Mouse (Mus musculus) brain, embryonic 18.5 days (tissue): ENCODE measurements around the gene Adora2a.
"Not testable (repeated sequence)": the region's sequence is repeated elsewhere in the genome, so short reads cannot be mapped to it uniquely, and the experiment has no call there.

Experiments
- DNase-seq: peaks from one replicate; pipeline ENCODE4 v3.0.0-alpha.2; 2012; ENCODE audit warnings: low read depth, low spot score

Gene Adora2a

DNA sequence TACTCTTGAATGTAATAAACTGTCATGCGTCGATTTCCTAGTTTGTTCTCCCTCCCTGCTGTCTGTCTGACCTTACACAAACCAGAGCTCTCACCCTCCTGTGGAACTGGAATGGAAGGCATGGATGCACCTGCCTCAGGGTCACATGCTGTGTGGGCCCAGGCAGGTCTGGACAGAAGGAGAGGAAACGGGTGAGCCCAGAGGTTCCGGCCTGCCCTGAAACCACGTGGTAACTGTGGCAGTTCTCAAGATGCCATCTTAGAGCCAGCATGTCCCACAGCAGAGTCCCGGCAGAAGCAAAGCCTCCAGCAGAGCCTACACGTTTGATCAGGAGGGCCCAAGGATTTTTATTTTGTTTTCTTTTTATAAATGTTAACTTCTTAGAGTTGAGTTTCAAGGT lies 4.3 kb upstream of the Adora2a start:
- DNase-seq = no peak

DNA sequence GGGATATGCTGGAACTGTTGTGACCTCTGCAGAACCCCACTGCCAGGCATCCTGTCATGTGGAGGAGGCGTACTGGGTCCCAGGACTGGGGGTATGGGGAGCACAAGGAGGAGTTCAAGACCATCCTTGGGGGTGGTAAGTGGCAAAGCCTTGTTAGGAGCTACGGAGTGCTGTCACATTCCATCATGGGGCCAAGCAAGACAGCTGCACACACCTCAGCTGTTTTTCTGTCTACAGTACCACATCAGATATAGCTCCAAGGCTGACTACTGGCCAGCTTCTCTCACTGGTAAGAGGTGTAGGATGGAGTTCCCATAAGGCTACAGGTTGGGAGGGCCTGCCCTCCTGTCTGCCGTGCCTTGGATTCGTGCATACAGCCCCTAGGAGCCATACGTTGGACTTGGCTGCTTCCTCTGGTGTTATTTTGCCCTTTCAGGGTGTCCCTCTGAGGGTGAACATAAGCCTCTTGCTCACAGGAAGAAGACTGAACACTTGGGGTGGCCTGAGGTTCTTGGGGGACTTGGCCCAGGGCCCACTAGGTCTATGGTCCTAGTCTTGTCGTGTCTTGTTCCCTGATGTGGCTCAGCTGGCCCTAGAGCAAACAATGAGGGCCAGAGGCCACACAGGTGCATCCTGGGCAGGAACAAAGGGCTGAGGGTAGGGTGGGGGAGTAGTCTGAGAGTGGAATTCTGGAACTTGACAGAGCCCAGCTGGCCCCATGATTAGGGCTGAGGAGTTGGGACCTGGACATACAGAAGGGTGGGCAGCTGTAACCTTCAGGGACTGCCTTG lies 2.3 kb upstream of the Adora2a start:
- no peak for DNase-seq

DNA sequence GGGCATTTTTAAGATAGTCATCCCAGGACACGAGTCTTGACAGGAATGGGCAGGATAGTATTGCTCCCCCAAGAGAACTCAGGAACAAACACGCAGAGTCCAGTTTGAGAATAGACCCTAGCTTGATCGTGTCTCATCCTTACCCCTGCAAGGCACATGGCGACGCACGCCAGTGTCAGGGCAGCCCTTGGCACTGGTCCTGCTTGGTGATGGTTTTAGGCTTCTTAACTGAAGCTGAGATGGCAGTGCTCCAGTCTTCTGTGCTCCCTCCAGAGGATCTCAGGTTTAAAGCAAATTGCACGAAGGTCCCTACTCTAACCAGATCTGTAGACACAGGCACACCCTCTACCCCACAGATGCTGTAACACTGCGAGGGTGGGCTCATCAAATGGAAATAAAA lies 921 bp upstream of the Adora2a start:
- DNase-seq = no peak

DNA sequence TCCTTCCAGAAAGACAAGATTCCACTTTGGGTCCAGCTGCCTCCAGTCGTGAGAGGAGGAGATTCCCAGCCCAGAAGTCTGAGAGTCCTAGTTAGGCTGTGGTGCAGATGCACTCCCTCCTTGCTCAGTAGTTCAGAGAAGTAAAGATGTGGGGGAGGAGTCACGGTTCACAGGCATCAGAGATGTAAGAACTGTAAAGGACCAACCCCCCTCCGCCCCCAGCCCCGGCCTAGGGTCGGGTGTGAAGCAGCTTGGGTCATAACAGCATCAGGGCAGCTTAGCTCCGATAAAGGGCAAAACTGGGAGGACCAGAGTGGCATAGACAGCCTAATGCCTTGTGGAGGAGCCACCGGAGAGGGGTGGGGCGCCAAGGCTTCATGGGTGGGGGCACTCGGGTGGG lies 205 bp upstream of the Adora2a start:
- no peak for DNase-seq

DNA sequence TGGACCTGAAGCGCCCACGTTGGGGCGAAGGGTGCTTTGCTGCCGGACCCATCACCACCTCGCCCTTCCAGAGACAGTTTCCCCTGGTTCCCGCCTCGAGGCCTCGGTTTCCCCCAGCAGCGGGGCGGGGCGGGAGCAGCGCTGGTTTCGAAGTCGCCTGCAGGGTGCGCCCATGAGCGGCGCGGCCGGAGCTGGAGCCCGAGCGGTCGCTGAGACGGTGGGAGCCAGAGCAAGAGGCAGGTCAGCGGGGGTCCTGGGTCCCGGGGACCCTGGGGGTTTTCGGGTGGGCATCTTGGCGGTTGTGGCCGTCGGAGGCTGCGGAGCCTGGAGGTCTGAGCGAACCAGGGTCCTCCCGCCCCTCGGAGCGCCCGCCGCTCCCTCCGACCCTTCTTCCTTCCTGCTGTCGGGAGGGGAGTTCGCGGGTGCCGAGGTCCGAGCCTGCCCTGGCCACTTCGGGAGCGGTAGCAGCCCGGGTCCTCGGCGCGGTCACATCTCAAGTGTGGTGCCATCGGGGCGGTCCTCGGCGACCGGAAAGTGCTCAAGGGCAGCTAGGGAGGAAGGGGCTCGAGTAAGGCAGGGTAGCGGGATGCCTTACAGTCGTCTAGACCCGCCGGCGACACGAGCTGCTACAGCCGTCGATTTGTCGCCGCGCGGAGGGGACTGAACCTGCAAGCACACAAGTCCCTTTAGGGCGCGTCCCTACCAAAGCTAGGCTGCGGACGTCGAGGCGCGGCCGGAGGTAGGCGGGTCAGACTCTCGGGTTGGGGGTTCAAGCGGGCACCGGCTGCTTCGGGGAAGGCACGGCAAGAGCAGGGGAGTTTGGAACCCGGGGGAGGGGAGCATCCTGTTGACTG lies 458 bp downstream of the Adora2a start:
- no peak for DNase-seq

DNA sequence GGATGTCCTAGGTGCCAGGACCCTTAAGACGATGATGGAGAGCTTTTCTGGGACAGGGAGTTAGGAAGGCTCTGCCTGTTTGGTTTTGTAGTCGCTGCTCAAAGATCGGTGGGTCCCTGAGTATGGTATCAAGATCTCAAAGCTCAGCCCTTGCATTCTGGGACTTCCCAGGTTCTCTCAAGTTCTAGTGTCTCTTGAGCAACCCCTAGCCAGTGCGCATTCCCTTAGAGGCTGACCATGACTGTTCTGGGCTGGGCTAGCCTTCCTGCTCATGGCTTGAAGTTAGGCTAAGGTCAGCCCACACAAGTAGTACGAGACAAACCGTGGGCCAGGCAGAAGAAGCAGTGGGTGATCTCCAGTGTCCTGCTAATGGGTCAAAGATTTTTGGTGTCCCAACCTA lies 1.5 kb downstream of the Adora2a start:
- no peak for DNase-seq

DNA sequence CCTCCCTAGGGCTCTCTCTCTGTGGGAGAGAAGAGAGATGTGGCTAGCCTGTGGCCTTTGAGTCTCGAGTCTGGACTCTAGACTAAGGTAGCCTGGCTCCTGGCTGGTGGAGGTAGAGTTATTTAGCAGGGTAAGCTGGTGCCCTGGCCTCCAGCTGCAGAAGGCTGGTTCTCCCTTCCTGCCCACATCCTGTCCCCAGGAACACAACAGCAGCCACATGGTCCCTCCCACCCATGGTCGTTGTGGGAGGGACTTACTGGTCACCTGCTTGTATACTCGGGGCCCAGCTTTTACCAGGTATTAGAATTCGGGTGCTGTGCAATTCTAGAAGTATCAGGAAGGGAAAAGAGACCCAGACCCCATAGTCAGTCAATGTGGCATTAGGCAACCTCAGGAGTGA lies 3.6 kb downstream of the Adora2a start:
- no peak for DNase-seq

DNA sequence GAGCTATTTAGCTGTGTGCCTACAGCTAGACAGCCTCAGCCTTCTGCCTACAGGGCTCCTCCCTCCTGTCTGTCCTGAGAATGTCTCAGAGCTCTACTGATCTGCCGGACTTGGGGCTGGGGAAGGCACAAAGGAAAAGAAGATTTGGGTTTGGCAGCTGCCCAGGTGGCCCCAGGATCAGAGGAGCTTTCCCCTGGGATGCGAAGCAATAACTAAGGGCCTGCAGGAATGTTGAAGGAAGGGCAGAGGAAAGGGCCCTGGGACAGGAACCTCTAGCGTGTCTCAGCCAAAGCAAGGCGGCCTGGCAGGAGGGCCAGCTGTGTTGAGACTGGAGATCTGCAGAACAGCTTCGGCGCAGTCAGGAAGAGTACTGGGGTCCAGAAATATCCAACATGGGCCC lies 6.3 kb downstream of the Adora2a start:
- DNase-seq = no peak

DNA sequence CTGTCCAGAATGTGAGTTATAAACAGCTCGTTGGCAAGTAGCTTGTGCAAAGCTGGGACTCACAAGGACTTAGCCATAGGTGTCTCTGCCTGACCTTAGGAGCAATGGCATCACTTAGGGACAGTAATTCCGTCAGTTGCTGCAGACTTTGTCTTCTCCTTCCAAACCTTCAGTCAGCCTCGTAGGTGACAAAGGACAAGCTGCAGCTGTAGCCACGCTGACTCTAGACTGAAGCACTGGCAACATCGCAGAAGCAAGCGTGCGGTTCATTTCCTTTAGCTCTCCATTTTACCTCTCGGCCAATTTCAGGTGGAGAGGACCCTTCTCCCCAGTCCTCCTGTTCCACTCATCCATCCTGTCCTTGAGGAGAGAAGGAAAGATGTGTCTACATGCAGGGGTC lies 7.3 kb downstream of the Adora2a start:
- no peak for DNase-seq

DNA sequence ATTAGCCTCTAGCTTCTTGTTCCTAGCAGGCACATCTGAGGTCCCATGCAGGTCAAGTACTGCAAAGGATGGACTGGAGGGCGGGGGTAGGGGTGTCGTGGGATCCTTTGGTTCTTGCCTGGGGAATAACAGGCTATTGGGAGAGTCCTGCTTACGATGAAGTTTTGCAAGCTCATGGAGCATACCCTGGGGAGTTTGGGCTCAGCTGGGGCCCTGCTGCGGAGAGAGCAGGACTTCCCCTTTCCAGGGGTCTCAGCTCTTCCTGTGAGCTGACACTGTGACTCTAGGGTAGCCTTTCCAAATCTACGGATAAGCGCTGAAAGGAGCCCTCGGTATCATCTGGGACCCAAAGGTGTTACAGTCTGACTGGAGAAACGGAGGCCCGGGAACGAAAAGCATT lies 7.7 kb downstream of the Adora2a start:
- no peak for DNase-seq

DNA sequence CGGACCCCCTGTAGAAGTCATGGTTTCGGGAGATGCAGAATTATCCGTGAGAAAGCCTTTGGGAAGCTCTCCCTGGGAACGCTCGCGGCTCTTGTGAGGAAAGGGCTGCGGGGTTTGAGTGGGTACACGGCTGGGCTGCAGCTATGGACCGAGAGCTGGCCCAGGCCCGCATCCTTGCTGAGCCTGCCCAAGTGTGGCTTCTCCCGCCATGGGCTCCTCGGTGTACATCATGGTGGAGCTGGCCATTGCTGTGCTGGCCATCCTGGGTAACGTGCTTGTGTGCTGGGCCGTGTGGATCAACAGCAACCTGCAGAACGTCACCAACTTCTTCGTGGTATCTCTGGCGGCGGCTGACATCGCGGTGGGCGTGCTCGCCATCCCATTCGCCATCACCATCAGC lies 9.1 kb downstream of the Adora2a start:
- no peak for DNase-seq

DNA sequence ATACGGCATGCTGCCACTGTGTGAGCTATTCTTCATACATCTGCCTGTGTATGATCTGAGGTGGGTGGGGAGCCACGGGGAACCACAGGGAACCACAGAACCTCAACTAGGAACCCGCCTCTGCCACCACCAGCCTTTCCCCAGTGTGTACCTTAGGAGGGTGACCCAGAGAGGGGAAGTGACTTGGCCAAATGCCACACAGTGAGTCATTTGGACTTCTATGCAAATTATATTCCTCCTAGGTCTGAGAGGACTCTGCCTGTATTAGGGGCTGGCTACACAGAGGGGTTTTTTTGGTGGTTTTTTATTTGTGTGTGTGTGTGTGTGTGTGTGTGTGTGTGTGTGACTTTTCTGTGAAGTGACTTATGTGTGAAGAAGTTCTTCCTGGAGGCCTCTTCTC lies 9.9 kb downstream of the Adora2a start:
- no peak for DNase-seq

DNA sequence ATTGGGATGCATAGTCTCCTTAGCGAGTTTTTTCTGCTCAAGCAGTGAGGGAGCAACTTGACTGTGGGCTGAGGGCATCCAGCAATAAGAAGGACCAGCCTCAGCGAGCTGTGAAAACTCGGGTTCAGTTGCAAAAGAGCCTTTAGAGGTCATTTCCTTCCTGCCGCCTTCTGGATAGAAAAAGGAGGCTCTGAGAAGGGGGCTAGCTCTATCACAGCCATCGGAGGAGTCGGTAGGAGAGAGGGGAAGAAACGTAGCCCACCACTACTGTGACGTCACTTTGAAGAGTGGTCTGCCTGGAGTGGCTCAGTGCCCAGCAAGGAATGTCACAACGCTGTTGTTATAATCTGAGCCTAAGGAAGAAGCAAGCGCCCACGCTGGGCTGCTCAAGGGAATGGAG lies 10.4 kb downstream of the Adora2a start:
- no peak for DNase-seq

DNA sequence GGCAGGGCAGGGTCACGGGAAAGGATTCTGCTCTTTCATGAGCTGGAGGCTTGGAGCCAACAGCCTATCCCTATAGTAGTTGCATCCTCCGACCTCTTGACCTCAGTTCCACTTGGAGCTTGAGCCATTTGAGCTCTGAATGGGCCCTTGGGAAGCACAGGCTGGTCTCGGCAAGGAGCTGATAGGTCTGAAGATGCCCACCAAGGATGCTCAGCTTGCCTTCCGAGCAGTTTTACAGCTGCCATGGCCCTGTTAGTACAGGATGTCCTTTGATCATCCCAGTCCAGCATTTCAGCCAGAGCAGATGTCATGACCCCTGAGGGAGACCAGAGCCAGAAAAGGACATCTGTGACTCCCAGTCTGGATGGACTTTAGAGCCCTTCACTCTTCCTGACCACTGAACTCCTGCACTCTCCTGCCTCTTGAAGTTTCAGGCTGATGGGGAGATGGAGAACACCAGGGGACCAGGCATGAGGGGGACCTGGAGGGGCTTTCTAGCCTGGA lies 11.6 kb downstream of the Adora2a start:
- no peak for DNase-seq

DNA sequence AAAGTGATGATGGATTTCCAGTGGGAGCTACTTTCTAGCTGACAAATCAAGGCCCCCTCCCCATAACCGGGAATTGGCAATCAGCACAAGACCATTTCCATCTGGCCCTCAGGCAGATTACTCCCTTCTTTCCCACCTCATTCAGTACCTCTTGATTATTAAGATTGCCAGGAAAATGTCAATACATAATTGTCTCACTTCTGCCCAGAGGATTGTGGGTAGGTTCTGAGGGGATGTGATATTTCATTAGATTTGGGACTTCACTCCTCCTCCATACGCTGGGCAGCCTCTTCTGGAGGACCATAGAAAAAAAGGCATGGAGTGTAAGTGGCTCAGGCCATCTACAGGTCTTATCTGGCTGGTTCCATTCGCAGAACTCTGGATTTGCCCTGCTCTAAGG lies 15.6 kb downstream of the Adora2a start:
- DNase-seq = no peak

DNA sequence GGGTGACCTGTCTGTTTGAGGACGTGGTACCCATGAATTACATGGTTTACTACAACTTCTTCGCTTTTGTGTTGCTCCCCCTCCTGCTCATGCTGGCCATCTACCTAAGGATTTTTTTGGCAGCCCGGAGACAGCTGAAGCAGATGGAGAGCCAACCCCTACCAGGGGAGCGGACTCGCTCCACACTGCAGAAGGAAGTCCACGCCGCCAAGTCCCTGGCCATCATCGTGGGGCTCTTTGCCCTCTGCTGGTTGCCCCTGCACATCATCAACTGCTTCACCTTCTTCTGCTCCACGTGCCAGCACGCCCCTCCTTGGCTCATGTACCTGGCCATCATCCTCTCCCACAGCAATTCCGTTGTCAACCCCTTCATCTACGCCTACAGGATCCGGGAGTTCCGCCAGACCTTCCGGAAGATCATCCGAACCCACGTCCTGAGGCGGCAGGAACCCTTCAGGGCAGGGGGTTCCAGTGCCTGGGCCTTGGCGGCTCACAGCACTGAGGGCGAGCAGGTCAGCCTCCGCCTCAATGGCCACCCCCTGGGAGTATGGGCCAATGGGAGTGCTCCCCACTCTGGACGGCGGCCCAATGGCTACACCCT lies 16.6 kb downstream of the Adora2a start:
- DNase-seq = no peak

DNA sequence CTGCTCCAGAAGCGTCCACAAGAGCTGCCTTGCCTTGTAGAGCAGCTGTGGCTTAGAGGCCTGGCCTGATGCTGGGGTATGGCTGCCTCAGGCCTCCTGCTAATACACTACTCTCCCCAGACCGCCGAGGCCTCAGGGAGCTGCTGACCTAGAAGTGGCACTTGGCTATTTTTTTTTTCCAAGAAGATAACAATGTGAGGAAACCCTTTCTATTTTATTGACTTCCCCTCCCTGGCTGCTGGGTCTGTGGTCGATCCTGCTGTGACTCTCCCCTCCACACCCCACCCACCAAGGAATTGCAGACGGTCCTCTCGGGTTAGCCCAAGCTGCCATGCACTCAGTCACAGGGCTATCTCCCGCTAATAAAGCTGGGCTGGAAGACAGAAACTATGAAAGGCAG lies 17.5 kb downstream of the Adora2a start:
- no peak for DNase-seq

DNA sequence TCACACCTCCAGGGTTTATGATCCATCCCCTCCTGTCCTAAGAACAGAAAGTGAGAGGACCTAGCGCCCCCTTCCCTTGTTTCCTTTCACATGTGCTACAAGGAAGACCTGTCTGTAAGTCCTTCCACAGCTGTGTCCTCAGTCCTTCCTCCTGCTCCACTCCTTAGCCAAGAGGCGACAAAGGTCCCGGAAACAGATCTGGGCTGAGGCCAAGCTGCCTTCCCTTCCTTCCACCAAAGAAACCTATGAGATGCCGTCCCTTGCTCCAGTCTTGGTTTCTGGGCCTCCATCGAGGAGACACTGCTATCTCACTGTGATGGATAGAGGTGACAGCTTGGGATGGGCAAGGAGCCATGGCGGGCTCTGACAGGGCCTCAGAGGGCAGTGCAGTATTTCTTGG lies 18.4 kb downstream of the Adora2a start:
- no peak for DNase-seq

DNA sequence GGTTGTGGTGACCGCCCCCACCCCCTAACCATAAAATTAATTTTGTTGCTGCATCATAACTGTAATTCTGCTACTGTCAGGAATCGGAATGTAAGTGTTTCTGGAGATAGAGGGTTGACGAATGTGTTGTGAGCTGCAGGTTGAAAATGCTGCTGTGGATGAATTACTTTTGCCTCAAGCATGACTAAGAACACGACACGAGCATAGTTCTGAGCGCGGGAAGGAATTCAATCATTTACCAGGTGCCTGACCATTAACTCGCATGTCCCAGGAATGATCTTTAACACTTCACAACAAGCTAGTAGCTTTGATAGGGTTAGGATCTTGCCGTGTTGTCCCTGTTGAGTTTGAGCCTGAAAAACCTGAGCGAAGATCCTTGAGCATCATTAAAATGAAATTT lies 20.6 kb downstream of the Adora2a start:
- no peak for DNase-seq

DNA sequence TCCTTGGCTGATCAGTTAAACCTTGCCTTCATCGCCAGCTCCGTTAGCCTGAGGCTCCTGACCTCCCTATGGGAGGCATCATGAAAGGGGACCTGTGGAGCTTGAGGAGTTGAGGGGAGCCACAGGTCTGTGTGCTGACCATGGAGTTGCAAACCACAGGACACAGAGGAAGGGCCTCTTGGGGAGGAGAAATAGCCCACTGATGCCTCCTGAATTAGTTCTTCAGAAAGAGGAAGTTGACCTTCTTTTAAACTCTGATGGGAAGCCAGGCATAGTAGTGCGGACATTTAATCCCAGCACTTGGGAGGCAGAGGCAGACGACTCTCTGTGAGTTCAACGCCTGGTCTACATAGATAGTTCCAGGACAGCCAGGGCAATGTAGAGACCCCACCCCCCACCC lies 22.2 kb downstream of the Adora2a start:
- no peak for DNase-seq

DNA sequence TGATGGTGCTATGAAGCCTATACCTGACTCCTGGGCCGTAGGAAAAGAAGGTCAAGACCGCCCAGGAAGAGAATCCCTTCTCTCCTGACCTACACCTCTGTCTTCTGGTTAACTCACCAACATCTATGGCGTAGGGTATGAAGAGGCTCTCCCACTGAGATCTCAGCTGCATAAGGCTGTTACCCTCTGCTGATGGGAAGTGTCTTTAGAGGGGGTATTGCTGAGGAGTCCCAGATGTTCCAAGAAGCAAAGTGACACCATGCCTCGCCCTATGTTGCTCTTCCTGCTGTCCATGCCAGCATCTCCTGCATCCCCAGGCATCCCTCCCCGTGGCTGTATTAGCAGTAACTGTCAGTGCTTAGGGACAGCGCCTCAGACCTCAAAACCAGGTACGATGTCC lies 22.7 kb downstream of the Adora2a start:
- no peak for DNase-seq

DNA sequence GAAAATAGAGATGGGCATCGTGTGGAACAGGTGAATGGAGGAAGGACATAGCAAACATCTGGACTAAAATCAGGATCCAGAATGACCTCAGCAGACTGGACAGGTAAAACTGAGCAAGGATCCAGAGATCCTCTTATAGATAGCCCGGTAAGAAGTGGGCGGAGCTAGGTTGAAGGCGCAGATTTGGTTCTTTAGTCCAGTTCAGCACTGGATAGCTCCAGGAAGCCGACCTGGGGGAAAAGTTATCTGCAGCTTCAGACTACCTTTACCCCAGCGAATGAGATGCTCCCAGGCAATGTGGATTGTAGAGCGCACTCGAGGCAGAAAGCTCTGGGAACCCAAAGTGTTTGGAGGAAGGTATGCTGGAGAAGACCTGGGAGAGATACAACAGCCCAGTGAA lies 25.3 kb downstream of the Adora2a start:
- no peak for DNase-seq

DNA sequence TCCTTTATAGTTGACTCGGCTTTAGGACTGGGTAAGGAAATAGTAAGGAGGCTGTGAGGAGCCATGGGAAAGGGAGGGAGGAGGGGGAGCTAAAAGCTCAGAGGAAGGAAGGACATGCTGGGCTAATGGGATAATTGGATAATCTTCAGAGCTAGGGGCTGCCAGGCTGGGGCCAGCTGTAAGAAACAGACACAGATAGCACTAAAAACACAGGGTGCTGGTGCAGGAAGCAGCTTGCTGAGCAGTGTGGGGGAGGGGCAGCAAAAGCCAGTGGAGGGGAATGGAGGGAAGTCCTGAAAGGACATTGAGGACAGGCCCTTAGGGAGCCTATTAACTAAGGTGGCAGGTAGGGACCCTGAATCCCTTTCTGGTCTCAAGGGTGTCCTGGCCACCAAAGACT lies 27.9 kb downstream of the Adora2a start:
- not testable (repeated sequence) for DNase-seq
